Mouse (Mus musculus) E14TG2a.4 (cell line): ENCODE results near the gene Nkx2-3.

Source experiments
- CTCF ChIP-seq: conservative IDR thresholded peaks from 2 replicates; pipeline ENCODE4 v1.5.1; 2014; ENCODE audit warnings: low read length
- NANOG ChIP-seq: IDR thresholded peaks from 2 replicates; pipeline ENCODE4 v1.6.1; 2014; ENCODE audit warnings: borderline replicate concordance, low read length, mixed read lengths
- POU5F1 ChIP-seq: IDR thresholded peaks from 2 replicates; pipeline ENCODE4 v1.6.1; 2014; ENCODE audit warnings: low read length, borderline replicate concordance

DNA sequence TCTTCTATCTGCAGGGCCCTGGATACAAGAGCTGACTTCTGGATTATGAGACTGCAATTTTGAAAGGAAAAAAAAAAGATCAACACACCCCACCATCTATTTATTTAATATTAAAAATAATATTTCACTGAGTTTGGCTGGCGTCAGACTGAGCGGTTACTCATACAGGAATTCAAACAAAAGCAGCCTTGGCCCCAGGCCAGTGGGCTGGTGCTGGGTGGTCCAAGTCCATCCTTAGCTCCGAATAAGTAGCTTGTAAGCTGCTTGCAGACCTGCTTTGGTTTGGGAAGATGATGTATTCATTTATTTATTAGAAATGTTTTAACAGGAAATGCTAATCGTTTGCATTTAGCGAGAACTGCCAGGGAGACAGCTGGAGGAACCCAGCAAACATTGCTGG, 49.0 kb upstream of the Nkx2-3 start:
- no peak for TF ChIP-seq CTCF
- TF ChIP-seq NANOG, result no peak
- TF ChIP-seq POU5F1, result no peak
